Mouse (Mus musculus): ENCODE results near the gene Pcyt2.
"Not testable (repeated sequence)": the region's sequence is repeated elsewhere in the genome, so short reads cannot be mapped to it uniquely, and the experiment has no call there.

DNA sequence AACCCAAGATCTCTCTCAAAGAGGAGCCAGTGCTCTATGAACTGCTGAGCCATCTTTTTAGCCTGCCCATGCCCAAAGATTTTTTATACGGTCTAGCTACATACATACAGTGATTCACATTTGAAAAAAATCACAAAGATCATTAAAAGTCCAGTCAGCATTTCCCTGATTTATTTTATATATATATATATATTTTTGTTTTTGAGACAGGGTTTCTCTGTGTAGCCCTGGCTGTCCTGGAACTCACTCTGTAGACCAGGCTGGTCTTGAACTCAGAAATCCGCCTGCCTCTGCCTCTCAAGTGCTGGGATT is 34.8 kb downstream of the Pcyt2 start:
- TF ChIP-seq CTCF, EP300 (IDR thresholded peaks at IDR 0.05; ENCODE audit: low read depth): not testable (repeated sequence)
